Mouse (Mus musculus) gastrocnemius, adult 18-20 months (tissue): ENCODE data around the gene Cypt15. TPM values are rescaled to one million over a fixed set of nuclear protein-coding genes. Genes with fewer than 3 reads are reported as not detected.
"Not testable (repeated sequence)": the region's sequence is repeated elsewhere in the genome, so short reads cannot be mapped to it uniquely, and the experiment has no call there.

Experiments used
- DNase-seq: peaks from one replicate; pipeline ENCODE4 v3.0.0; 2021; ENCODE audit warnings: low spot score
- long read RNA-seq, 2 experiments: library from polyadenylated mRNA; stranded (forward); transcript quantifications; one replicate each; pipeline ENCODE4 v2.0.0; 2021
- total RNA-seq, 2 experiments: library from RNA; stranded (reverse); gene quantifications; 2 replicates each; pipeline ENCODE4 v1.2.3; 2021

Gene Cypt15
- not detected for total RNA-seq
- long read RNA-seq, experiment 1, result 0 reads
- long read RNA-seq, experiment 2, result 0 reads

GRCm38 (mm10) chrX:39345967-39346366 is at the start of gene Cypt15:
Gene Cypt15, plus strand, starts transcription at chrX:39346267.
- not testable (repeated sequence) for DNase-seq

- no peak for DNase-seq
Observed at GRCm38 (mm10) chrX:39370932-39371331, 24.9 kb downstream of the Cypt15 start.

- DNase-seq, result no peak
Observed at GRCm38 (mm10) chrX:39378830-39379229, 32.8 kb downstream of the Cypt15 start.

- no peak for DNase-seq
Observed at GRCm38 (mm10) chrX:39383806-39384205, 37.7 kb downstream of the Cypt15 start.
